Mouse (Mus musculus) 3T3-L1 (cell line): ENCODE data around the gene Eps15l1.

Experiments used
- DNase-seq: peaks from one replicate; pipeline ENCODE4 v3.0.0-alpha.2; 2015; ENCODE audit warnings: low read depth, low spot score

Eps15l1 gene

GRCm38 (mm10) chr8:72421362-72422335 is at the start of gene Eps15l1:
Gene Eps15l1 (minus strand): TSS chr8:72421460.
- peak; percentile 100 for DNase-seq

DNA sequence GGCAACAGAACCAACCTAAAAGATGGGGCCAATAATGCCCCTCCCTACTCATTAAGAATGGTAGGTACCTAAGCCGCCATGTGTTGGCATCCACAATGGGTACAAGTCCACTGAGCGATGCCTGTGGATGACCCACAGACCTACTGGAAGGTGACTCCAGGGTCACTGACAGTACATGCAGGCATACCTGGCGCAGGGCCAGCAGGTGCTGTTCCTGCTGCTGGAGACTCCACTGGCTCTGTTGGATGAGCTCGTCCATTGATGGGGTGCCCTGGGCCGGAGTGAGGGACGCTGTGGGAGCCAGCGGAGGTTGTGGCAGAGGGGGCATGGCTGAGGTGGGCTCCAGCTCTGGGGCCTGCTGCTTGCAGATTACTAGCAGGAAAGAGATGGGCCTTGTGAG is 49.4 kb upstream of the Eps15l1 start:
- no peak for DNase-seq

DNA sequence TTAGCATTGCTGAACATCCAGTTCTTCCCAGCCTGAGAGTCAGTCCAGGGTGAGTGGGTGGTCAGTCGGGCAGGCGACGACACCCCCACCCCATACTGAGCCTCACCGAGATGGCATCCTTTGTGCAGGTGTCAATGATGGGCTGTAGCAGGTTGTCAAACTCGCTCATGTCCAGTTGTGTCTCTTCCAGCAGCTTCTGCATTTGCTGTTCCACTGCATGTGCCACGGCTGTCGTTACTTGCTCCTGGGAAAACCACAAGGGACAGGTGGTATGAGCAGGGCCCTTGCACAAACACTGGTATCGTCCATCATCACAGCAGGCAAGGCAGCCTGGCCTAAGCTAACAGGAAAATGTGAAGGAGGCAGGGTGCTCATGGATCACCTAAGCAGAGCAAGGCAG is 48.7 kb upstream of the Eps15l1 start:
- no peak for DNase-seq

DNA sequence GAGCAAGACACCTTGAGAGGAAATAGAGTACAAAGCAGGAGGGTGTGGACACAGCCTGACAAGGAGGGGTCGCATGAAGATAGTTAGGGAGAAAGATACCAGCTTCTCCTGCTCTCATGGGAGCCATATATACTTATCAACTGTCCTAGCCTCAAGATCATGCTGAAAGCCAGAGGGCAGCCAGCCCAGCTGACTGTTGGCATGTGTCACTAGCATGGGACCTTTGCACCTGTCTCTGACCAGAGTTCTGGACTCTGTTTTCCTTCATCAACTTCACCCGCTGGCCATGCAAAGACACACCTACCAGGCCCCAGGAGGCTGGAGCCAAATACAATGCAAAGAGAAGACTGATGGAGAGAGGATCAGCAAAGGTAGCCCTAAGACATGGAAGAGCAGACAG is 48.0 kb upstream of the Eps15l1 start:
- DNase-seq, result no peak

- DNase-seq, result no peak
Measured at GRCm38 (mm10) chr8:72464211-72464610, 43.0 kb upstream of the Eps15l1 start.

- no peak for DNase-seq
Measured at GRCm38 (mm10) chr8:72459881-72460533, 38.7 kb upstream of the Eps15l1 start.

DNA sequence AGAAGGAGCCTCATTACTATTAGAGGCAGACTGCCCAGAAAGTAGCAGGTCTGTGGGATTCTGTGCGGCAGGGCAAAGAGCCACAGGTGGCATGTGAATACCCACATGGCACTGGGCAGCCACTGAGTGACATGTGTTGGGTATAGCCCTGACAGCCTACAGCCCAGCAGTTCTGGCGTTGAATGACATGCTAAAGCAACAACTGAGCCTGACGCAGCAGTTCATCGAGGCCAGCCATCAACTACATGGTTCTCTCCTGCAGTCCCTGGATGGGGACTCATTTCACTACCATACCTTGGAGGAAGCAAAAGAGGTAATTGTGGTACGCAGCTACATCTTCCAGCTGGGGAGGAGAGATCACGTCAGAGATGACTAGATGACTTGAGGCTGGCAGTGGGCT is 37.2 kb upstream of the Eps15l1 start:
- no peak for DNase-seq

DNA sequence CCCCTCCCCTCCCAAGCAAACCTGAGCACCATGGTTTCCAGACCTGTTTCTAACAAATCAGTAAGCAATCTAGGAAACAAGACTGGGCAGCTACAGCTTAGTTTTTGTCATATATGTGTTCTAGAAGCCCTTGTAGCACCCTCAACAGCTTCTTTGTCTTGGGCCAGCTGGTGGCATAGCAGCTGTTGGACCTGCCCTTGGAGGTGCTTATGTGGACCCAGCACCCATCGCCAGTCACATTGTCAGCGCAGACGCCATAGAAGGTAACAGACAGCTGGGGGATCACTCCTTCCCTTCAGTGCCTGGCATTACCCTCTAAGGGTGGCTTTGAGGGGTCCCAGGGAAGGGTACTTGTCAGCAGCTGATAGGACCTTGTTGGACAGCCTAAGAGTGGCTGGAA is 36.5 kb upstream of the Eps15l1 start:
- no peak for DNase-seq

GRCm38 (mm10) chr8:72455317-72455716 is 34.1 kb upstream of the Eps15l1 start:
- no peak for DNase-seq

DNA sequence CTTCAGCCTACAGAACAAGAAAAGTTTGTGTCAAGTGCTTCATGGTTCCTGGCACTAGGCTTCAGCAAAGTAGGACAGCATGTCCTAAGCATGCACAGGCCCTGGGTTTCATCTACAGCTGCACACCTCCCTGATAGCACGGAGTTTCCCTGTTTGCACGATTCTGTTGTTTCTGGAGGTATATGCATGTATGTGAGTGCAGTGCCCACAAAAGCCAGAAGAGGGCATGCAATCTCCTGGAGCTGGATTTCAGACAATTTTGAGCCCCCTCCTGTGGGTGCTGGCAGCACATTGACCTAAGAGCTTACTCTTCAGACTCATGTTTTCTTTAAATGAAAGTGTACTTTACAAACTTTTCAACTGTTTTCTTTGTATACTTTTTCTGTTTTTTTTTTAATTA is 32.6 kb upstream of the Eps15l1 start:
- no peak for DNase-seq

GRCm38 (mm10) chr8:72451516-72451915 is 30.3 kb upstream of the Eps15l1 start:
- no peak for DNase-seq

DNA sequence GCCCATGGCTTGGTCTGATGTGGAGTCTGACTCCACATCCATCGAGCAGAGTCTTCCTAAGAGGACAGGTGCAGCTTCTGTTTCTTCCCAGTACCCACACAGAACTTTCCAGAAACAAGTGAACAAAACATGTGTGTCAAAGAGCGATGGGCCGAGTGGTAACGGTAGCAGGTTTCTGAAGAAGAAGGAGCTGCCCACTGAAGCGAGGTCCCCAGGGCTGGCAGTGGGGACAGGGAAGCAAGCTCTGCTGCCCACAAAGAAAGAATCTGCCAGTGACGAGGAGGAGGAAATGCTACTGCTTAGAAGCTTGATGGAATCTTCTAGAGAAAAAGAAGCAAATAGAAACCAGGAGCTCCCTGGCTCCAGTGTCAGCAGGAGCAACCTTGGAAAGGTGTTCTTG is 23.8 kb upstream of the Eps15l1 start:
- no peak for DNase-seq

GRCm38 (mm10) chr8:72443994-72444350 is 22.7 kb upstream of the Eps15l1 start:
- no peak for DNase-seq

- DNase-seq, result peak; percentile 100
Measured at GRCm38 (mm10) chr8:72443338-72443993, 22.2 kb upstream of the Eps15l1 start, which contains the start of the genes Calr3 and 1700030K09Rik. Gene Calr3 (minus strand): TSS chr8:72443870. Gene 1700030K09Rik (plus strand): TSS chr8:72443880.

DNA sequence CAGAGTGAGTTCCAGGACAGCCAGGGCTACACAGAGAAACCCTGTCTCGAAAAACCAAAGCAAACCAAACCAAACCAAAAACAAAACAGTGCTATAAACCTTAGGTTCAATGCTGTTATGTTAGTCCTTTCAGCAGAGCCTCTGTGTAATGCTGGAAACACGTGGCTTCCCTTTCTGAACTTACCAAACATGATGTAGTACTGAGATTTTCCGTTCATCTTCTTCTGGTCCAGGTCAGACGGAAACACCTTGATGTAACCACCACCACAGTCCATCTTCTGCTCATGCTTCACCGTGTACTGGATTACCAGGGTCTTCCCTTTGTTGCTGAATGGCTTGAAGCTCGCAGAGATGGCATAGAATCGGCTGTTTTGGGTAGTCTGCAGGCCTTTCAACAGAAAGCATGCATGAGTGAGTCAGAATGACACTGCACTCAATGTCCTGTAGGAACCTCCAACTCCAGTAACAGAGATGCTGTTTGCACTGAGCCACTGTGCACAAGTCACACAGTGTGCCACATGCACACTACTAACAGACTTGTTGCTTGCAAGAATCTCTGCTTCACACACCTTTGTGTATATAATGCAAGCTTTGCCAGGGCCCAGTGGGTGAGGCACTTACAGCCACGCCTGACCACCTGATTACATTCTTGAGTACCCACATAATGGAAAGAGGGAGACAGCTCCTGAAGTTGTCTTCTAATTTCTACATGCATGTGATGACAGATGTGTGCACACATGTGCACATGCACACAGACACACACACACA is 17.2 kb upstream of the Eps15l1 start:
- no peak for DNase-seq

GRCm38 (mm10) chr8:72434952-72435351 is 13.7 kb upstream of the Eps15l1 start:
- DNase-seq, result peak; percentile 92

GRCm38 (mm10) chr8:72429676-72430075 is 8.4 kb upstream of the Eps15l1 start:
- no peak for DNase-seq

DNA sequence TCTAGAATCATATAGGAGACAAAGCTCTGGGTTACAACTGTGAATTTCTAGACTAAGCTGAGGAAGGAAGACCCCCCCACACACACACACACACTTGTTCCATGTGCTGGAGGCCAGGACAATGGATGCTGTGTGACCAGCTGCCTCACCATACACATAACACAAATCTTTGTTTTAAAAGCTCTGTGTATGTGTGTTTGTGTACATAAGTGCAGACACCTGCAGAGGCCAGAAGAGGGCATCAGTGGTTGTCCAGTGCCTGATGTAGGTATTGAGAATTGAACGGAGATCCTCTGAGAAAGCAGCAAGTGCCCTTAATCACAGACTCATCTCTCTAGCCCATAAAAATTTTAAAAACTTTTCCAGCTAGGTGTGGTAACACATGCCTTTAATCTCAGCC is 1.7 kb upstream of the Eps15l1 start:
- peak; percentile 64 for DNase-seq

DNA sequence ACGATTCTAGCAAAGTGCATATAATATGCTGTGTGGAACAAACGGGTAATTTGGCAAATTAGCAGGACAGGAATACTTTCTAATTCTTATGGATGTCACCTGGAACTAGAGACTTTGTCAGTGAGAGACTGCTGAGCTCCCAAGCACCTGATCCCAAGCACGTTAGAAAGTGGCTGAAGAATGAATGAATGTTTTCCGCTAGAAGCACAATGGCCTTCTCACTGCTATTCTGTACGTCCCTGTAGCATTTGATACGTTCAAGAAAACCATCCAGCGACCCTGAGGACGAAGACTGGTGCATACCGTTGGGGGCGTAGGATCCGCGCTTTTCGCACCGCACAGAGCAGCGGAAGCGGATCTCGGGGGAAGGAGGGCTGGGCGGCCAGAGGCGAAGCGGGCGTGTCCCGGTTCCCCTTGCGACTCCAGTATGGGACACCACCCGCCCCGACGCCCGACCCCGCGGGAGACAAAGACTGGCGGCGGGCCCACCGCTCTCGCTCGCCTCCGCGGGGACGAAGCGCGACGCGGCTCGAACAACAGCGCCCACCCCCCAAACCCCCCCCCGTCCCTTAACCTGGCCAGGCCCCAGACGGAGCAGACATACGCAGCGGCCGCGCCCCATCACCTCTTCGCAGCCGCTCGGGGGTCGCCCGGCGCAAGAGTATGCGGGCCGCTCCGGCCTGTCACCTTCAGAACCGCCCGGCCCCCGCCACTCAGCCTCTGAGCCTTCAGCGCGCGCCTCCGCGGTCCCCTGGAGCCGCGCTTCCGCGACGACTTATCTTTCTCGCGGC is 494 bp downstream of the Eps15l1 start:
- DNase-seq, result peak; percentile 59

- no peak for DNase-seq
Measured at GRCm38 (mm10) chr8:72418073-72418472, 3.2 kb downstream of the Eps15l1 start.

DNA sequence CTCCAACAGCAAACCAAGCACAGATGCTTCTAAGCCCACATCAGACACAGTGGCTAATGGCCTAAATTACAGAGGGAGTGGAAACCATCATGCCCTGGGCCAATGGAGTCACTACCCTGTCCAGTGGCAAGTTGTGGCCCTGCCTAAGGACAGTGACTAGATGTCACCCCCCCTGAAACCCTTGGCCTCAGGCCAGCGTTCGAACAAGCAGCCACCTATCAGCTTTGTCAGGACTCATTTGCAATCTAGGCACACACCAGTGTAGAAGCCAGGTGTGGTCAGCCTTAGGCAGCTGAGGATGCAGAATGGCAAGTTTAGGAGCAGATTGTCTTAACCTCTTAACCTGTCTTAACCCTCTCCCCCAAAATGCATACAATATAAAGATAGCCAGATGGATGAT is 6.0 kb downstream of the Eps15l1 start:
- no peak for DNase-seq
